In the genomic region with DNA sequence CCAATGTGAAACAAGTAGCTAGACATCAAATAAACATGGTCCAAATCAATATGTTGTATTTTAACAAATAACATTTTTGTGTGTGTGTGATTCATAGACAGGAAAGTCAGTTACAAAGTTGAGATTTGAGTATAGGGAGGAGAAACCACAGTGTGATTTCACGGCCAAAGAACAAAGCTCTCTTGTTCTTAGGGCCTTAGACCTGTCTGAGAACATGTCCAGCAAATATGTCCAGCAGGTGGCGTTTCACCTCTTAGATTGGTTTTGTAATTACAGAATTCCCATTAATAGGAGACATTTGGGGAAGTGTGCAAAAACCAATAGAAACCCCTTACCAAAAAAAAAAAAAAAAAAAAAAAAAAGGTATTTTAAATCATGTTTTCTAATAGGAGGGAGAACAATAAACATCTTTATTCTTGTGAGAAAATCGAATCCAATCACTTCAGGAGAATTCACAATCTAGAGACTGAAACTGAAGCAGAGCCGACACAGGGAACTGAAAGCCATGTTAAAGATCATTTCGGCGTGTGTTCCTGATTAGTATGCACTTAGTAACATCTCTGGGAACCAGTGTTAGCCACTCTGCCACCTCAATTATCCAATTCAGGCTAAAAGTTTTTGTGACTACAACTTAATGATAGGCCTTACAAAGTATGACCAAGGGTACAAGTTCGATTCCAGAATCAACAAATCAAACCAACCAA, we compare ENCODE assay signal across 8 mouse cellular contexts. TPM values are rescaled to one million over a fixed set of nuclear protein-coding genes. Genes with fewer than 3 reads are reported as not detected.
DNase-seq lines count a peak whose midpoint lies in the region; ATAC-seq and TF ChIP-seq lines count a peak whose summit lies in the region.

No protein-coding gene starts in this region.

- H3K9me3 ChIP-seq in liver, embryonic 12.5 days (replicated peaks), result no peaks in the 10 kb centered on the region
- no peaks in the 10 kb centered on the region for H3K9me3 ChIP-seq in forebrain, embryonic 12.5 days
- no peaks in the 10 kb centered on the region for H3K9me3 ChIP-seq in intestine, postnatal 0 days (ENCODE audit: control insufficient read depth)
- H3K9me3 ChIP-seq in midbrain, embryonic 15.5 days, result no peaks in the 10 kb centered on the region

- ATAC-seq in liver, embryonic 12.5 days, result no peak
- peak; percentile 79 for ATAC-seq in forebrain, embryonic 12.5 days (ENCODE audit: low FRiP score)
- no peak for ATAC-seq in intestine, postnatal 0 days
- ATAC-seq in midbrain, embryonic 15.5 days (replicated peaks), result 0 out of 2 replicates have a peak, but pooled peaks have one; percentile 56

- no peaks in the 10 kb centered on the region; the same call in 1 of the 2 replicates for H3K4me1 ChIP-seq in liver, adult 2 months (ENCODE audit: control insufficient read depth, insufficient read depth, low read length)
- H3K4me1 ChIP-seq in liver, embryonic 12.5 days, result no peaks in the 10 kb centered on the region
- H3K4me1 ChIP-seq in forebrain, embryonic 12.5 days, result peaks cover 14% of the 10 kb centered on the region
- H3K4me1 ChIP-seq in intestine, postnatal 0 days (replicated peaks; ENCODE audit: control insufficient read depth, insufficient read depth, low read length), result no peaks in the 10 kb centered on the region
- H3K4me1 ChIP-seq in midbrain, embryonic 15.5 days, result 0 out of 2 replicates have a peak, but pooled peaks cover 3% of the 10 kb centered on the region

- TF ChIP-seq POLR2A in liver, adult 2 months (IDR thresholded peaks at IDR 0.05; ENCODE audit: extremely low read depth, insufficient read depth, low read length), result no peak

- H3K27me3 ChIP-seq in liver, adult 2 months (ENCODE audit: control insufficient read depth, insufficient read depth, low read length), result no peaks in the 10 kb centered on the region
- no peaks in the 10 kb centered on the region for H3K27me3 ChIP-seq in liver, embryonic 12.5 days (replicated peaks)
- H3K27me3 ChIP-seq in forebrain, embryonic 12.5 days, result no peaks in the 10 kb centered on the region
- H3K27me3 ChIP-seq in intestine, postnatal 0 days (replicated peaks; ENCODE audit: control insufficient read depth, insufficient read depth, low read length), result no peaks in the 10 kb centered on the region
- no peaks in the 10 kb centered on the region for H3K27me3 ChIP-seq in midbrain, embryonic 15.5 days (replicated peaks)

- peak; percentile 33; the same call in 1 of the 2 replicates for TF ChIP-seq CTCF in liver, adult 2 months (IDR thresholded peaks at IDR 0.05; ENCODE audit: low read depth, low read length)
- TF ChIP-seq CTCF in intestine, postnatal 0 days (IDR thresholded peaks at IDR 0.05; ENCODE audit: low read depth), result peak; percentile 75

- H3K4me3 ChIP-seq in liver, adult 2 months (ENCODE audit: insufficient read depth, low read depth, low read length), result no peak overlapping the region
- H3K4me3 ChIP-seq in liver, embryonic 12.5 days, result no peak overlapping the region
- H3K4me3 ChIP-seq in forebrain, embryonic 12.5 days (replicated peaks), result no peak overlapping the region
- H3K4me3 ChIP-seq in intestine, postnatal 0 days (ENCODE audit: low read depth, low read length), result no peak overlapping the region
- no peak overlapping the region for H3K4me3 ChIP-seq in midbrain, embryonic 15.5 days

- no peaks in the 10 kb centered on the region for H3K79me2 ChIP-seq in liver, adult 2 months (ENCODE audit: control insufficient read depth, insufficient read depth, low read length)

- H3K36me3 ChIP-seq in liver, adult 2 months (ENCODE audit: control insufficient read depth, insufficient read depth, low read length), result no peaks in the 10 kb centered on the region
- H3K36me3 ChIP-seq in liver, embryonic 12.5 days, result no peaks in the 10 kb centered on the region
- H3K36me3 ChIP-seq in forebrain, embryonic 12.5 days (replicated peaks), result no peaks in the 10 kb centered on the region
- H3K36me3 ChIP-seq in intestine, postnatal 0 days (ENCODE audit: control insufficient read depth, insufficient read depth), result no peaks in the 10 kb centered on the region
- no peaks in the 10 kb centered on the region for H3K36me3 ChIP-seq in midbrain, embryonic 15.5 days (replicated peaks)

- peak; percentile 66 for DNase-seq in liver, adult 2 months (ENCODE audit: extremely low read depth, low read depth, low spot score)
- DNase-seq in brain, embryonic 18.5 days (ENCODE audit: low read depth, low spot score), result peak; percentile 14
- peak; percentile 24 to 28 for DNase-seq in left cerebral cortex, adult 8-10 months (ENCODE audit: low spot score in 2 of 2)
- no peak for DNase-seq in yolk sac, embryonic 10.5 days (ENCODE audit: low spot score)

- H3K4me2 ChIP-seq in liver, embryonic 12.5 days, result no peak overlapping the region
- H3K4me2 ChIP-seq in forebrain, embryonic 12.5 days, result no peak overlapping the region
- H3K4me2 ChIP-seq in intestine, postnatal 0 days (replicated peaks; ENCODE audit: low read depth), result no peak overlapping the region
- no peak overlapping the region for H3K4me2 ChIP-seq in midbrain, embryonic 15.5 days

- H3K27ac ChIP-seq in liver, adult 2 months (replicated peaks; ENCODE audit: insufficient read depth, low read depth, low read length), result no peak overlapping the region
- H3K27ac ChIP-seq in liver, embryonic 12.5 days, result no peak overlapping the region
- no peak overlapping the region for H3K27ac ChIP-seq in forebrain, embryonic 12.5 days
- no peak overlapping the region for H3K27ac ChIP-seq in intestine, postnatal 0 days (ENCODE audit: low read depth, low read length)
- H3K27ac ChIP-seq in midbrain, embryonic 15.5 days, result no peak overlapping the region

- 56% methylated on average over 7 of the region's 7 CpGs for WGBS in liver, adult 2 months
- WGBS in liver, embryonic 12.5 days (ENCODE audit: insufficient replicate concordance), result 43% methylated on average over 7 of the region's 7 CpGs
- 51% methylated on average over 7 of the region's 7 CpGs for WGBS in forebrain, embryonic 12.5 days
- 65% methylated on average over 7 of the region's 7 CpGs for WGBS in intestine, postnatal 0 days
- 61% methylated on average over 7 of the region's 7 CpGs for WGBS in midbrain, embryonic 15.5 days

- no peak overlapping the region for H3K9ac ChIP-seq in liver, adult 2 months (ENCODE audit: low read depth, low read length)
- H3K9ac ChIP-seq in liver, embryonic 12.5 days, result no peak overlapping the region
- no peak overlapping the region for H3K9ac ChIP-seq in forebrain, embryonic 12.5 days
- H3K9ac ChIP-seq in intestine, postnatal 0 days (ENCODE audit: low read depth, low read length), result no peak overlapping the region
- no peak overlapping the region for H3K9ac ChIP-seq in midbrain, embryonic 15.5 days

RNA-seq across cellular contexts. Expression of gene Vcan, which starts 37.1 kb away (rescaled TPM):
- total RNA-seq in liver, adult 2 months (2014; rRNA removed), result 0.09 and 1.7 TPM in 2 replicates
- 0.02 TPM in 1 of 2 replicates, not detected in the other for polyA plus RNA-seq in liver, adult 2 months (2012; rRNA removed)
- 2.9 and 4.6 TPM in 2 replicates for polyA plus RNA-seq in liver, embryonic 12.5 days (2016; fragmentation: Nextera tagmentation; extraction: Ambion mirVana)
- 65.4 and 65.8 TPM in 2 replicates for polyA plus RNA-seq in forebrain, embryonic 12.5 days (2016; fragmentation: Nextera tagmentation; extraction: Ambion mirVana)
- polyA plus RNA-seq in intestine, postnatal 0 days (2015; fragmentation: Nextera tagmentation; extraction: Ambion mirVana), result 4.4 and 5.0 TPM in 2 replicates
- 10 to 100 TPM; 13.6 to 16.1 (median 14.6) TPM for total RNA-seq in left cerebral cortex, adult 8-10 months (2022)
- 30.5 and 33.3 TPM in 2 replicates for polyA plus RNA-seq in midbrain, embryonic 15.5 days (2015; fragmentation: Nextera tagmentation; extraction: Ambion mirVana)

Comparison
In these comparisons a context has a peak if more than half of its experiments do, and no peak if none do; other contexts are left out.
1. ATAC-seq: peak in forebrain, embryonic 12.5 days (single experiment) and midbrain, embryonic 15.5 days (single experiment); none in liver, embryonic 12.5 days (single experiment) and intestine, postnatal 0 days (single experiment).